Mouse (Mus musculus): ENCODE data around the gene Cntnap4. TPM values are rescaled to one million over a fixed set of nuclear protein-coding genes. Genes with fewer than 3 reads are reported as not detected.

Gene Cntnap4
- not detected for total RNA-seq (2023)

DNA sequence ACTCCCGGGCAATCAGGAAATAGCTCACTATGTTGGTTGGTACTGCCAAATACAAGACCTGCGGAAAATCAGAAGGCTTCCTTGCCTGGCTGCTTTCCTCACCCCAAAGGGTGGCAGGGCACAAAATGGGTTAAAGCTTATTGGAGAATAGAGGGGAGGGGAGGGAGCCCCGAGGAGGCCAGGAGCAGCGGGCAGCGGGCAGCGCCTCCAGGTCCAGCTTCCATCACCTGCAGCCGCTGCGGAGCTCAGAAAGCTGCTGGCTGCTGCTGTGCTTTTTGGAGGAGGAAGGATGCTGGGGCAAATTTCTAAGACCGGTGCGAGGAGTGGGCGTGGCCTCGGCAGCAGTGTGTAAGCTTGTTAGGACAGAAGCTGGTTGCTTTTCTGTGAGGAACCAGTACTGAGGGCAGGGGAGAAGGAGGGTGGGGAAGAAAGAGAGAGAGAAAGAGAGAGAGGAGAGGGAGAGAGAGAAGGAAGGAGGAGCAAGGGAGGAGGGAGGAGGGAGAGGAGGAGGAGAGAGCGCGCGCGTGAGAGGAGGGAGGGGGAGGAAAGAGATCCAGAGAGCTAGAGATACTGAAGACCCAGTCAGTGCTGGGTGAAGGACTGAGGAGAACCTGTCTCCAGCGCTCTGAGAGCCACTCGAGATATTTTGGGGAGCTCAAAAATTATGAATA is at the start of gene Cntnap4:
Gene Cntnap4, plus strand, starts transcription at position 573 of the 671 bp plus-strand sequence.

Data from monocyte, adult 59 days (primary cell).